Mouse (Mus musculus) forebrain, embryonic 11.5 days (tissue): ENCODE measurements at regions not wholly inside any gene's neighbourhood (a gene's known extent, or its start where the extent isn't known, plus 50 kb on each side); places are given as distances from the start of the nearest gene placed in this dataset.

Experiments used
- ATAC-seq: fragments of 200-750 bp; cut with Nextera tagmentation; replicated peaks from 2 replicates; pipeline ENCODE4 v1.8.0; 2017; ENCODE audit warnings: moderate TSS enrichment; ENCODE audit not compliant: low FRiP score
- DNase-seq: peaks from one replicate; pipeline ENCODE4 v3.0.0-alpha.2; 2017; ENCODE audit warnings: low spot score
- H3K27ac ChIP-seq: fragments of 300-500 bp; sonication (generic); 2 replicates; pipeline ENCODE4 v1.5.1; 2014; ENCODE audit warnings: low read depth, low read length
- H3K27me3 ChIP-seq: fragments of 300-500 bp; sonication (generic); 2 replicates; pipeline ENCODE4 v1.6.1; 2014; ENCODE audit warnings: mild to moderate bottlenecking, low read length, mixed read lengths; ENCODE audit not compliant: control insufficient read depth, insufficient read depth
- H3K36me3 ChIP-seq: fragments of 300-500 bp; sonication (generic); 2 replicates; pipeline ENCODE4 v1.6.1; 2014; ENCODE audit warnings: mild to moderate bottlenecking, low read length, moderate library complexity, mixed read lengths; ENCODE audit not compliant: control insufficient read depth, insufficient read depth
- H3K4me1 ChIP-seq: fragments of 300-500 bp; sonication (generic); replicated peaks from 2 replicates; pipeline ENCODE4 v1.6.1; 2014; ENCODE audit warnings: low read length, mixed read lengths; ENCODE audit not compliant: control insufficient read depth, insufficient read depth
- H3K4me2 ChIP-seq: fragments of 300-500 bp; sonication (generic); 2 replicates; pipeline ENCODE4 v1.6.1; 2014; ENCODE audit warnings: low read depth, mild to moderate bottlenecking, low read length, moderate library complexity, mixed read lengths; ENCODE audit not compliant: severe bottlenecking
- H3K4me3 ChIP-seq: fragments of 300-500 bp; sonication (generic); 2 replicates; pipeline ENCODE4 v1.5.1; 2014; ENCODE audit warnings: low read depth, low read length
- H3K9ac ChIP-seq: fragments of 300-500 bp; sonication (generic); 2 replicates; pipeline ENCODE4 v1.6.1; 2014; ENCODE audit warnings: low read length
- H3K9me3 ChIP-seq: fragments of 300-500 bp; sonication (generic); 2 replicates; pipeline ENCODE4 v1.6.1; 2016; ENCODE audit warnings: low read length, mixed read lengths; ENCODE audit not compliant: control insufficient read depth
- WGBS: fragments of 180-500 bp; shearing (Covaris S2); extraction: QIAGEN DNeasy Blood & Tissue Kit; methylation state at CpG from one replicate; pipeline ENCODE4 v1.1.7; 2014; 5-methylcytosine and 5-hydroxymethylcytosine counted together

GRCm38 (mm10) chr13:44301215-44301614 is 428.1 kb upstream of the Jarid2 start:
- no peaks in the 10 kb centered on the region for H3K4me1 ChIP-seq
- H3K9ac ChIP-seq = no peak overlapping the region
- DNase-seq (no peak), ATAC-seq (no peak)
- H3K4me3 ChIP-seq = no peak overlapping the region
- no peak overlapping the region for H3K27ac ChIP-seq
- no peak overlapping the region for H3K4me2 ChIP-seq
- 93% methylated on average over 7 of the region's 7 CpGs for WGBS
- no peaks in the 10 kb centered on the region for H3K36me3 ChIP-seq
- H3K9me3 ChIP-seq = no peaks in the 10 kb centered on the region
- H3K27me3 ChIP-seq = no peaks in the 10 kb centered on the region

- no peaks in the 10 kb centered on the region for H3K27me3 ChIP-seq
- DNase-seq (no peak), ATAC-seq (no peak)
- H3K36me3 ChIP-seq = no peaks in the 10 kb centered on the region
- no peak overlapping the region for H3K4me2 ChIP-seq
- H3K9me3 ChIP-seq = no peaks in the 10 kb centered on the region
- H3K27ac ChIP-seq = no peak overlapping the region
- WGBS = 82% methylated on average over 10 of the region's 10 CpGs
- H3K9ac ChIP-seq = no peak overlapping the region
- H3K4me1 ChIP-seq = no peaks in the 10 kb centered on the region
- no peak overlapping the region for H3K4me3 ChIP-seq
Measured at GRCm38 (mm10) chr13:44301936-44302335, 427.3 kb upstream of the Jarid2 start.

- H3K4me2 ChIP-seq = no peak overlapping the region
- H3K9me3 ChIP-seq = no peaks in the 10 kb centered on the region
- no peak overlapping the region for H3K9ac ChIP-seq
- no peaks in the 10 kb centered on the region for H3K27me3 ChIP-seq
- no peak for ATAC-seq
- H3K36me3 ChIP-seq = no peaks in the 10 kb centered on the region
- H3K4me3 ChIP-seq = no peak overlapping the region
- no peak overlapping the region for H3K27ac ChIP-seq
- no peaks in the 10 kb centered on the region for H3K4me1 ChIP-seq
- WGBS = 77% methylated on average over 9 of the region's 9 CpGs
- DNase-seq = no peak
Measured at GRCm38 (mm10) chr13:44305134-44305991, 423.9 kb upstream of the Jarid2 start.

GRCm38 (mm10) chr13:44306275-44307050 is 422.8 kb upstream of the Jarid2 start:
- H3K4me1 ChIP-seq = no peaks in the 10 kb centered on the region
- DNase-seq = no peak
- WGBS = 89% methylated on average over 15 of the region's 15 CpGs

GRCm38 (mm10) chr13:44308227-44308626 is 421.0 kb upstream of the Jarid2 start:
- WGBS = 49% methylated on average over 13 of the region's 13 CpGs
- Histone ChIP-seq H3K4me2 (no peak overlapping the region), H3K4me3 (no peak overlapping the region), H3K27ac (no peak overlapping the region), H3K27me3 (no peaks in the 10 kb centered on the region), H3K9ac (no peak overlapping the region), H3K4me1 (no peaks in the 10 kb centered on the region), H3K9me3 (no peaks in the 10 kb centered on the region), H3K36me3 (no peaks in the 10 kb centered on the region)
- DNase-seq = no peak
- no peak for ATAC-seq

More at GRCm38 (mm10) chr13:44306275-44307050, 422.8 kb upstream of the Jarid2 start:
- Histone ChIP-seq H3K27ac (no peak overlapping the region), H3K9ac (no peak overlapping the region), H3K4me3 (no peak overlapping the region), H3K4me2 (no peak overlapping the region), H3K27me3 (no peaks in the 10 kb centered on the region), H3K9me3 (no peaks in the 10 kb centered on the region), H3K36me3 (no peaks in the 10 kb centered on the region)
- no peak for ATAC-seq

- no peaks in the 10 kb centered on the region for H3K36me3 ChIP-seq
- peaks cover 4% of the 10 kb centered on the region; the same call in 1 of the 2 replicates for H3K4me1 ChIP-seq
- H3K27ac ChIP-seq = no peak overlapping the region
- DNase-seq = no peak
- H3K9ac ChIP-seq = no peak overlapping the region
- H3K4me3 ChIP-seq = no peak overlapping the region
- H3K9me3 ChIP-seq = peaks cover 2% of the 10 kb centered on the region; the same call in 1 of the 2 replicates
- WGBS = 94% methylated on average over 6 of the region's 6 CpGs
- H3K4me2 ChIP-seq = no peak overlapping the region
- no peaks in the 10 kb centered on the region for H3K27me3 ChIP-seq
- no peak for ATAC-seq
Measured at GRCm38 (mm10) chr13:44312237-44312636, 417.0 kb upstream of the Jarid2 start.

- no peaks in the 10 kb centered on the region for H3K36me3 ChIP-seq
- DNase-seq (no peak), ATAC-seq (peak; percentile 27; the same call in 1 of the 2 replicates)
- H3K27ac ChIP-seq = no peak overlapping the region
- H3K4me3 ChIP-seq = no peak overlapping the region
- H3K9ac ChIP-seq = no peak overlapping the region
- peaks cover 2% of the 10 kb centered on the region; the same call in 1 of the 2 replicates for H3K9me3 ChIP-seq
- H3K27me3 ChIP-seq = no peaks in the 10 kb centered on the region
- 54% methylated on average over 13 of the region's 13 CpGs for whole genome bisulfite sequencing
- no peak overlapping the region for H3K4me2 ChIP-seq
- H3K4me1 ChIP-seq = peaks cover 8% of the 10 kb centered on the region; the same call in 1 of the 2 replicates
Measured at GRCm38 (mm10) chr13:44316747-44317446, 412.4 kb upstream of the Jarid2 start.

- ATAC-seq = no peak
- Histone ChIP-seq H3K27ac (no peak overlapping the region), H3K4me1 (peaks cover 8% of the 10 kb centered on the region; the same call in 1 of the 2 replicates), H3K9ac (no peak overlapping the region), H3K36me3 (no peaks in the 10 kb centered on the region), H3K27me3 (no peaks in the 10 kb centered on the region), H3K9me3 (peaks cover 2% of the 10 kb centered on the region; the same call in 1 of the 2 replicates), H3K4me2 (no peak overlapping the region), H3K4me3 (no peak overlapping the region)
- WGBS = 58% methylated on average over 8 of the region's 8 CpGs
- no peak for DNase-seq
Measured at GRCm38 (mm10) chr13:44317596-44317995, 411.7 kb upstream of the Jarid2 start.
